Mouse (Mus musculus): Measurements from ENCODE around the gene Dennd5b.

The Dennd5b gene

GRCm38 (mm10) chr6:149101943-149102243 is 413 bp upstream of the Dennd5b start:
- in situ Hi-C loops (cut with MboI, MseI) = no loop called here

- in situ Hi-C loops (cut with MboI, MseI) = no loop called here
These were observed 1.1 kb downstream of the Dennd5b start for GRCm38 (mm10) chr6:149100174-149101075.

GRCm38 (mm10) chr6:149098993-149099392 is 2.5 kb downstream of the Dennd5b start:
- in situ Hi-C loops (cut with MboI, MseI) = no loop called here

- in situ Hi-C loops (cut with MboI, MseI) = no loop called here
These were observed 4.2 kb downstream of the Dennd5b start for GRCm38 (mm10) chr6:149097276-149097675.

DNA sequence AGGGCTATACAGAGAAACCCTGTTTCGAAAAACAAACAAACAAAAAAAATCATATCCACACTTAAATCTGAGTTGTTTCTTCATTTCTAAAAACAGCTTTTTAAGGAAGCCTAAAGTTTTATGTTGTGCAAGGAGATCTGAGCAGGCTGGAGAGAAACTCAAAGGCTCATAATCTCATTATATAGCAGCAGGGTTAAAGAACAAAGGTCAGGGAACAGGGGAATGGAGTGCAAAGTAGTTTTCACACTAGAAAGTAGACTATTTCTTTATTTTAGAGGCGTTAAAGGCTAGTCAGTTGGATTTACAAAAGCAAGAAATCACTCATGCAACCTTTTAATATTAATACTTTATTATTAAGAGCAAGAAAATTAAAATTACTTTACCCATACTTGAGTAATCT is 5.2 kb downstream of the Dennd5b start:
- in situ Hi-C loops (cut with MboI, MseI) = no loop called here

DNA sequence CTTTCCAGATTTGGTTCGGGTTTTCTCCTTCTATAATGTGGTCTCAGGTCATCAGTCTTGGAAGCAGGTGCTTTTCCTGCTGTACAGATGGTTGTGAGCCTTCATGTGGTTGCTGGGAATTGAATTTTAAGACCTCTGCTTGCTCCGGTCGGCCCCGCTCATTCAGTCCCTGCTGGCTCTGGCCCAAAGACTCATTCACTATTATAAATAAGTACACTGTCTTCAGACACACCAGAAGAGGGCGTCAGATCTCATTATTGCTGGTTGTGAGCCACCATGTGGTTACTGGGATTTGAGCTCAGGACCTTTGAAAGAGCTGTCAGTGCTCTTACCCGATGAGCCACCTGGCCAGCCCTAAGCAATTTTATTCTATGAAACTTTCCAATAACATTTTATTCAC is 6.1 kb downstream of the Dennd5b start:
- in situ Hi-C loops (cut with MboI, MseI) = no loop called here

DNA sequence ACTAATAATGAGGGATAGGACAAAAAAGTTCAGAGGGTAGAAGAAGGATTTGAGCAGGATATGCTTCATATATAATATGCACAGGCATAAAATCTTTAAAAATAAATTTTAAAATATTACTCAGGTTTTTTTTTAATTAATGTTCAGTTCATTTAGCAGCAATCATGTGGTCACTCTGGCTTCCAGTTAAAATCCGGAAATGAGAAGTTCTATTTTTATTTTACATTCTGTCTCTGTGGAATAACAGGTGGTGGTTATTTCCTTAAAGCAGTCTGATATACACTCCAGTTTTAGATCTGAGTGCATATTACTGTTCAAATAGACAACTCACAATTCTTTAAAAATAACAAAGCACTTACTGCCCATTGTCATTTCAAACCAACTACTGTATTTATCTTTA is 6.9 kb downstream of the Dennd5b start:
- in situ Hi-C loops (cut with MboI, MseI) = no loop called here

GRCm38 (mm10) chr6:149093465-149093864 is 8.0 kb downstream of the Dennd5b start:
- in situ Hi-C loops (cut with MboI, MseI) = no loop called here

GRCm38 (mm10) chr6:149092406-149092805 is 9.1 kb downstream of the Dennd5b start:
- in situ Hi-C loops (cut with MboI, MseI) = no loop called here

DNA sequence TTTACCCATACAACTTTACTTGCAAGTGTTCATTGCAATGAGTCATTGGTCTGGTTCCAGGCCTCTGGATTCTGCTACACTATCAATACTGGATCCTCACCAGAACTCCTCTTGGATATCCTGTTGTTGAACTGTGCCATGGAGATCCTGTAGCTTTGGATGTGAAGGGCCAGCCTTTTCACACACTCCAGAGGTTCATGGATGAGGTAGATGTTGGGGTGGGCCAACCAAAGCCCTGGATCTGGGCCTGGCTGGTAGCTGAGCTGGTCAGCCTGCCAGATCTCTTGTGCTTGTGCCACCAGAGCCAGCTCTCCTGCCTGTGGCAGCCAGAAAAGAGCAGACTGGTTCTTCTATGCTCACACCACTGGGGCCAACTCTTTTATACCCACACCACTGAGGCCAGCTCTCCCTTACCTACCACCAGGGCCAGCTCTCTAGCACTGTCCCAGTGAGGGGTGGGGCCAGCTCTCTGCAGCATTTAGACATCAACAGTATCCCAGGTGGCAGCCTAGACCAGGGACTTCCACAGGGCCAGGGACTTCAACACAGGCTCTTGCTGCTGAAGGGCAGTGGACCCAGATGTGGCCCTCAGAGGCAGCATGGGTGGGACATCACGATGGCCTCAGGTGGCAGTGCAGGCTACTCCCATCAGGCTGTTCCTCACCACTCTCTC is 24.2 kb downstream of the Dennd5b start:
- in situ Hi-C loops (cut with MboI, MseI) = no loop called here

GRCm38 (mm10) chr6:149073854-149074253 is 27.6 kb downstream of the Dennd5b start:
- in situ Hi-C loops (cut with MboI, MseI) = no loop called here

DNA sequence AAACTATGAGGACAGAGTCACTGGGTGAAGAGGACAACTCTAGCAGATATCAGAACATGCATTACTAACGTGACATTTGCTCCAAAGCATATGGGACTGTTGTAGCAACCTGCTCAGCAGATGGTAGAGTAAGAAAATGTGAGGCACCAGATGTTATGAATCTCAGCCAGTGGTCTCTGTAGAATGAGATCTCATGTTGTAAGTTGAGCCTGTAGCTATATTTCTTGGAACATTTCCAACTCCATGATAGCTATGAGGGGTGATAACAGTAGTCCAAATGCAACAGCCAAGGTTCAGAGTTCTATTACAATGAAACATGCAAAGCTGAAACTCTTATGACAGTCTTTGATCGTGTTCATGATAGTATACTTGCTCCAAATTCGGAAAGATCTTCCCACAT is 28.6 kb downstream of the Dennd5b start:
- in situ Hi-C loops (cut with MboI, MseI) = no loop called here

- in situ Hi-C loops (cut with MboI, MseI) = no loop called here
These were observed 30.8 kb downstream of the Dennd5b start for GRCm38 (mm10) chr6:149070592-149071124.

DNA sequence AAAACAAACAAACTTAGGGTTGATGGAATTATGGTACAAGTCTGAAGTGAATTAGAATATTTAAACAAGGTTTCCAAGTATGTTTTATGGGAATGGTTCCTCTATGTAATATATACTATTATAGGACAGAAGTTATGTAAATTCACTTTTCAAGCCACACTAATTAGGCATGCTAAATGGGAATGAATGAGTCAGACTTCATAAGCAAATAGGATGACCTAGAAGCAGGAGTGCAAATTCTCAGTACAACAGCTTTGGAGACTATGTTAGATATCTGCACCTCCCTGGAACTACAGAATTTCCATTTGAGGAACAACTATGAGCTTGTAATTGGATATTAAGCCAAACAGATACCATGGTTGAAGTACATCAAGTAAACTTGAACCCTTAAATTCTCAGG is 38.1 kb downstream of the Dennd5b start:
- in situ Hi-C loops (cut with MboI, MseI) = no loop called here

DNA sequence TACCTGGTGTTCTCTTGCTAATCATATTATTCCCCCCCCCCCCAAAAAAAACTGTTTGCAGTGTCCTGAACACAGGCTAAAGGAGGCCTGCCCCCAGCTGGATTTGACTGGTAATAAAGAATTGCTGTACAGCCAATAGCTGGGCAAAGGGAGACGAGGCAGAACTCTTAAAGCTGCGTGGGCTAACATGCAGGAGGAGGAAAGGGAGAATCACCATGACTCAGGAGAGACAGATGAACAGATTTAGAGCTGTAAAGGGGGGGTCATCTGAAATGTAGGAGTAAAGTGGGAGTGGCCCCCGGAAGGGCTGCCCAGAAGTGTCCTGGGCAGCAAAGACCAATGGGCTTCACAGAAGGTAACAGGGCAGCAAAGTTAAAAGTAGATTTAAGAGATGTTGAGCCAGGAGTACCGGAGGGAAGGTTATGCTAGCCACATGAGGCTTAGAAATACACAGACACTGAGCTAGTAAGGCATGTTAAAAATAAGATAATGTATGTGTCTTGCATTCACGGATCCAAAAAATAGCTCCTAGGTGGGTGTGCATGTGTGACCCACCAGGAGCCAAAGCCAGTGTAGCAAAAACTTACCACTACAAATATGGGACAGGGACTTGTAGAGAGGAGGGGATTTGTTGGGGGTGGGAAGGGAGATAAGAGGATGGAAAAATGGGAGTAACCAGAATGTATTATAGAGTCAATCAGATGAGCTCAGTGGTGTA is 40.7 kb downstream of the Dennd5b start:
- in situ Hi-C loops (cut with MboI, MseI) = no loop called here

DNA sequence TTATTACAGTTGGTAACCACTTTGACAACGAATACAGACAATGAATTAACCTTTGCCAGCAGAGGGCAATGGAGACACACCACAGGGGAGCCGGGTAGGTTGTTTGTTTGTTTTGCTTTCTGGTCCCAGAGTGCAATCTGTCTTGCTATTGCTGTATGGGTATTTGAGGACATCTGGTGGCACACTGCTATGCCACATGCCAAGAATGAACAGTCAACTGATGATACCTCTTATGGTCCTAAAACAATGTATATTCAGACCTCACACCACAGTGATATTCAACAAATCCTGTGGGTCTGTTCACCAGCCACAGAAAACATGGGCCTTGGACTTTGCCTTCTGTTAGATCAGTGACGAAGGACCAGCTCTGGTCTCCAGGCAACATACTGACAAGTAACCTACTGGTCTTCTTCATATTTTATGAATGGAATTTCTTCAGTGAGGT is 43.5 kb downstream of the Dennd5b start:
- in situ Hi-C loops (cut with MboI, MseI) = no loop called here

DNA sequence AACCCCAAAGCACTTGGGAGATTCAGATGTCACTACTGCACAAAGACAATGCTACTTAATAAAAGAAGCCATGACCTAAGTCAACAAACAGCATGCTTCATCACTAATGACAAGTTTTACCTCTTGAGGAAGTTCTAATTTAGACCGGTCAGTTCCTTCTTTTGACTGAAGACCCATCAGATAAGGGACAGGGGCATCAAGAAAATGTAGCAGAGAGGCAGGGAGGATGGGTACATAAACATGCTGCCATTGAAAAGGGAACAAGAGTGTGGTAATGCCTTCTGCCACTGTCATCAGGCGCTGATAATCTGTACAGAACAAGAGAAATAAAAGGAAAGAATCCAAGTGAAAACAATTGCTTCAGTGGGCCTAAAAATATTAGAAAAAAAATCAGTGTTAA is 46.7 kb downstream of the Dennd5b start:
- in situ Hi-C loops (cut with MboI, MseI) = no loop called here

DNA sequence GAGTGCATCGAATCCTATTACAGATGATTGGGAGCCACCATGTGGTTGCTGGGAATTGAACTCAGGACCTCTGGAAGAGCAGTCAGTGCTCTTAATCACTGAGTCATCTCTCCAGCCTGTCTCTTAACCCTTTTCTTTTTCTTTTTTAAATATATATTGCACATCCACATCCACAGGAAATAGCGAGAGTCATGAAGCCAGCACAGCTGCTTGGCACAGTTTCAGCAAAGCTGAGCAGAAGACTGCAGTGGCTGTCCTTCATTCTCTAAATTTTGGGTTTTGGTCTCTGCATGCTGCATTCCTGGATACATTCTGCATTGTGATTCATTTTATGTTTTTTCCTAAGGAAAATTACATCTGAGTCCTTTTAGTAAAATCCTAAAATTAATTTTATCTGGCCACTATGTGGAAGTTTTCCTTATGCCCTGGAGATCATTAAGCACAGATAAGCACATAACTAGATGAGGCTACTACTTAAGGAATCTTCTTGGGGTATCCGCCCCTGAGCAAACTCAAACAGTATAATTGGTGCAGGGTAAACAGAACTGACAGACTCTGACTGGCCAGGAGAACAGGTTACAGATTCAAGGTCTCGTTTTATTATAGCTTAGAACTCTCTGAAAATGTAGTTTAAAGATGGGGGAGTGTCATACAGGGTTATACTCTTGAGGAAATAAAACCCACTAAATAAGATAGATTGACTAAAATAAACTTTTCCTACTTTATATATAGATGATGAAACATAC is 50.3 kb downstream of the Dennd5b start:
- in situ Hi-C loops (cut with MboI, MseI) = no loop called here

DNA sequence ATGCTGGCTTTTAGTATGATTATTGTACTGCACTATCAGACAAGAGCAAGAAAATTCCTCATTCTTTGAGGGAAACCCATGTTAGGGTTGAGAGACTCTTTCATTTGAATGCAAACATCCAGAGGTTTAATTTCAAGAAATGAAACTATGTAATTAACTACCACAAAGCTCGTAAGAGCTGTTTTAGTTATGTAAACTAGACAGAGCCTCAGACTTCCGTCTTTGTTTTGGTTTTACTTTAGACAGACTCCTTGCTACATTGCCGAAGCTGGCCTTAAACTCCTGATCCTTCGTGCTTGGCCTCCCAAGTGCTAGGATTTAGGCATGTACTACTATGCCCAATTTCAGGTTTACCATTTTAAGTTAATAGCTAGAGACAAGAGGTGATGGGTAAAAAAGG is 61.4 kb downstream of the Dennd5b start:
- in situ Hi-C loops (cut with MboI, MseI) = no loop called here

GRCm38 (mm10) chr6:149032198-149032597 is 69.3 kb downstream of the Dennd5b start:
- in situ Hi-C loops (cut with MboI, MseI) = no loop called here

- in situ Hi-C loops (cut with MboI, MseI) = no loop called here
These were observed 70.1 kb downstream of the Dennd5b start for GRCm38 (mm10) chr6:149031377-149031776.

GRCm38 (mm10) chr6:149018431-149018830 is 83.0 kb downstream of the Dennd5b start:
- in situ Hi-C loops (cut with MboI, MseI) = no loop called here

Measured in T-helper 1 cell (primary cell).